Mouse (Mus musculus) heart, postnatal 0 days (tissue): ENCODE results near the gene Tmed9. TPM values are rescaled to one million over a fixed set of nuclear protein-coding genes. Genes with fewer than 3 reads are reported as not detected.
"Not testable (repeated sequence)": the region's sequence is repeated elsewhere in the genome, so short reads cannot be mapped to it uniquely, and the experiment has no call there.

ENCODE experiments used
- ATAC-seq: fragments of 200-750 bp; cut with Nextera tagmentation; 2 replicates; pipeline ENCODE4 v1.8.0; 2017; ENCODE audit warnings: low read depth, moderate number of reproducible peaks, moderate library complexity; ENCODE audit not compliant: insufficient read depth
- DNase-seq: peaks from one replicate; pipeline ENCODE4 v3.0.0-alpha.2; 2016; ENCODE audit warnings: low spot score
- H3K27ac ChIP-seq: fragments of 300-500 bp; sonication (generic); 2 replicates; pipeline ENCODE4 v1.5.1; 2014; ENCODE audit warnings: low read depth, mild to moderate bottlenecking
- H3K27me3 ChIP-seq: fragments of 300-500 bp; sonication (generic); 2 replicates; pipeline ENCODE4 v1.6.1; 2014; ENCODE audit warnings: low read length, mixed read lengths; ENCODE audit not compliant: control insufficient read depth, insufficient read depth
- H3K36me3 ChIP-seq: fragments of 300-500 bp; sonication (generic); replicated peaks from 2 replicates; pipeline ENCODE4 v1.6.1; 2014; ENCODE audit warnings: low read length, mixed read lengths; ENCODE audit not compliant: control insufficient read depth, insufficient read depth
- H3K4me1 ChIP-seq: fragments of 300-500 bp; sonication (generic); 2 replicates; pipeline ENCODE4 v1.6.1; 2014; ENCODE audit warnings: antibody characterized with exemption; ENCODE audit not compliant: control insufficient read depth, insufficient read depth
- H3K4me2 ChIP-seq: fragments of 300-500 bp; sonication (generic); 2 replicates; pipeline ENCODE4 v1.6.1; 2014; ENCODE audit warnings: low read depth, mild to moderate bottlenecking, low read length, moderate library complexity
- H3K4me3 ChIP-seq: fragments of 300-500 bp; sonication (generic); 2 replicates; pipeline ENCODE4 v1.5.1; 2014; ENCODE audit warnings: low read depth, low read length
- H3K9ac ChIP-seq: fragments of 300-500 bp; sonication (generic); replicated peaks from 2 replicates; pipeline ENCODE4 v1.6.1; 2014; ENCODE audit warnings: low read depth, low read length, mixed read lengths
- H3K9me3 ChIP-seq: fragments of 300-500 bp; sonication (generic); replicated peaks from 2 replicates; pipeline ENCODE4 v1.6.1; 2016; ENCODE audit warnings: low read length; ENCODE audit not compliant: control insufficient read depth
- CTCF ChIP-seq: IDR thresholded peaks from 2 replicates; pipeline ENCODE4 v1.5.1; 2016; ENCODE audit warnings: antibody characterized with exemption, control low read depth, low read depth
- EP300 ChIP-seq: IDR thresholded peaks from 2 replicates; pipeline ENCODE4 v1.6.1; 2016; ENCODE audit warnings: antibody characterized with exemption, low read depth
- WGBS: fragments of 180-500 bp; shearing (Covaris S2); extraction: QIAGEN DNeasy Blood & Tissue Kit; methylation state at CpG from one replicate; pipeline ENCODE4 v1.1.7; 2014; 5-methylcytosine and 5-hydroxymethylcytosine counted together
- polyA plus RNA-seq: library from polyadenylated mRNA; unstranded; fragments of >200 nt; fragmentation: Nextera tagmentation; extraction: Ambion mirVana; gene quantifications from 2 replicates; pipeline ENCODE4 v1.2.1, GENCODE M21; 2015
- total RNA-seq: library from RNA; depleted of rRNA; stranded (reverse); fragments of >200 nt; gene quantifications from 2 replicates; pipeline ENCODE4 v1.2.3, GENCODE M21; 2014; ENCODE audit warnings: low replicate concordance

The Tmed9 gene
- total and polyA plus RNA-seq, 2 experiments from 2014 or later = 22.0 to 82.0 TPM

GRCm38 (mm10) chr13:55619328-55619727, 45.8 kb downstream of the Tmed9 start:
- Histone ChIP-seq H3K27ac (no peak overlapping the region), H3K9ac (no peak overlapping the region), H3K27me3 (no peaks in the 10 kb centered on the region), H3K4me3 (no peak overlapping the region), H3K4me2 (no peak overlapping the region), H3K9me3 (0 out of 2 replicates have a peak, but pooled peaks cover 3% of the 10 kb centered on the region), H3K36me3 (no peaks in the 10 kb centered on the region), H3K4me1 (0 out of 2 replicates have a peak, but pooled peaks cover 7% of the 10 kb centered on the region)
- TF ChIP-seq EP300 (no peak), CTCF (no peak)
- no peak for ATAC-seq
- DNase-seq = peak; percentile 34
- 71% methylated on average over 4 of the region's 4 CpGs for WGBS

GRCm38 (mm10) chr13:55620275-55620674, 46.7 kb downstream of the Tmed9 start:
- 73% methylated on average over 2 of the region's 2 CpGs for WGBS
- ATAC-seq = no peak

GRCm38 (mm10) chr13:55622156-55622648, 48.7 kb downstream of the Tmed9 start:
- WGBS = 17% methylated on average over 20 of the region's 20 CpGs
- peak; percentile 3; the same call in 1 of the 2 replicates for ATAC-seq
- peak overlapping the region; percentile 69 for H3K4me2 ChIP-seq
- H3K27ac ChIP-seq = peak overlapping the region; percentile 75
- DNase-seq, H3K4me1 ChIP-seq, H3K9me3 ChIP-seq, H3K27me3 ChIP-seq: not testable (repeated sequence)
- peaks cover 14% of the 10 kb centered on the region; the same call in 1 of the 2 replicates for H3K36me3 ChIP-seq
- peak overlapping the region; percentile 85 for H3K4me3 ChIP-seq
- H3K9ac ChIP-seq = peak overlapping the region; percentile 82

More at GRCm38 (mm10) chr13:55620275-55620674, 46.7 kb downstream of the Tmed9 start:
- Histone ChIP-seq H3K27me3 (no peaks in the 10 kb centered on the region), H3K9me3 (0 out of 2 replicates have a peak, but pooled peaks cover 3% of the 10 kb centered on the region), H3K4me3 (no peak overlapping the region), H3K27ac (no peak overlapping the region), H3K36me3 (0 out of 2 replicates have a peak, but pooled peaks cover 4% of the 10 kb centered on the region), H3K4me1 (0 out of 2 replicates have a peak, but pooled peaks cover 7% of the 10 kb centered on the region), H3K4me2 (no peak overlapping the region), H3K9ac (no peak overlapping the region)
- no peak for TF ChIP-seq EP300
- no peak for TF ChIP-seq CTCF
- DNase-seq = no peak

- H3K4me3 ChIP-seq = peak within 1 kb of the TSS; percentile 85
- ATAC-seq (peak; percentile 98), DNase-seq (peak; percentile 89)
- 0 out of 2 replicates have a peak, but pooled peaks cover 7% of the 10 kb centered on the region for H3K4me1 ChIP-seq
- WGBS = under 1% methylated on average over 59 of the region's 59 CpGs
- no peaks in the 10 kb centered on the region for H3K9me3 ChIP-seq
- peaks cover 14% of the 10 kb centered on the region; the same call in 1 of the 2 replicates for H3K36me3 ChIP-seq
- peak within 1 kb of the TSS; percentile 69 for H3K4me2 ChIP-seq
- H3K27me3 ChIP-seq = no peaks in the 10 kb centered on the region
- H3K9ac ChIP-seq = peak within 1 kb of the TSS; percentile 82
- H3K27ac ChIP-seq = peak within 1 kb of the TSS; percentile 75
- TF ChIP-seq EP300 (no peak), CTCF (no peak)
Measured at GRCm38 (mm10) chr13:55622649-55623541, 49.4 kb downstream of the Tmed9 start, which contains the start of gene Caml. Gene Caml, plus strand, starts transcription at chr13:55623005.

GRCm38 (mm10) chr13:55634639-55635127, 61.2 kb downstream of the Tmed9 start, which contains the start of gene Ddx46:
Gene Ddx46, plus strand, starts transcription at chr13:55635027.
- no peaks in the 10 kb centered on the region for H3K9me3 ChIP-seq
- H3K4me1 ChIP-seq = peaks cover 7% of the 10 kb centered on the region
- peak within 1 kb of the TSS; percentile 84 for H3K9ac ChIP-seq
- peak; percentile 93 for ATAC-seq
- peak within 1 kb of the TSS; percentile 91 for H3K4me3 ChIP-seq
- 5% methylated on average over 30 of the region's 30 CpGs for WGBS
- H3K4me2 ChIP-seq = peak within 1 kb of the TSS; percentile 96
- TF ChIP-seq EP300 (peak; percentile 57; the same call in 1 of the 2 replicates), CTCF (peak; percentile 76)
- H3K27ac ChIP-seq = no peak within 1 kb of the TSS
- peaks cover 45% of the 10 kb centered on the region for H3K36me3 ChIP-seq
- H3K27me3 ChIP-seq = no peaks in the 10 kb centered on the region
- DNase-seq = peak; percentile 91
